Mouse (Mus musculus) lung, embryonic 14.5 days (tissue): ENCODE results near the gene Egfl8. TPM values are rescaled to one million over a fixed set of nuclear protein-coding genes. Genes with fewer than 3 reads are reported as not detected.

Experiments
- ATAC-seq: fragments of 200-750 bp; cut with Nextera tagmentation; 2 replicates; pipeline ENCODE4 v1.8.0; 2017; ENCODE audit warnings: mild to moderate bottlenecking, moderate TSS enrichment, moderate library complexity; ENCODE audit not compliant: insufficient read depth
- DNase-seq: peaks from one replicate; pipeline ENCODE4 v3.0.0-alpha.2; 2015
- H3K27ac ChIP-seq: fragments of 300-500 bp; sonication (generic); 2 replicates; pipeline ENCODE4 v1.5.1; 2014; ENCODE audit warnings: low read depth, mild to moderate bottlenecking, moderate library complexity
- H3K27me3 ChIP-seq: fragments of 300-500 bp; sonication (generic); 2 replicates; pipeline ENCODE4 v1.6.1; 2014; ENCODE audit warnings: low read length, control low read depth; ENCODE audit not compliant: insufficient read depth
- H3K36me3 ChIP-seq: fragments of 300-500 bp; sonication (generic); 2 replicates; pipeline ENCODE4 v1.6.1; 2014; ENCODE audit warnings: control low read depth; ENCODE audit not compliant: insufficient read depth
- H3K4me1 ChIP-seq: fragments of 300-500 bp; sonication (generic); 2 replicates; pipeline ENCODE4 v1.6.1; 2014; ENCODE audit warnings: antibody characterized with exemption, control low read depth; ENCODE audit not compliant: insufficient read depth
- H3K4me2 ChIP-seq: fragments of 300-500 bp; sonication (generic); 2 replicates; pipeline ENCODE4 v1.6.1; 2014; ENCODE audit warnings: mild to moderate bottlenecking
- H3K4me3 ChIP-seq: fragments of 300-500 bp; sonication (generic); 2 replicates; pipeline ENCODE4 v1.5.1; 2014; ENCODE audit warnings: low read depth, low read length
- H3K9ac ChIP-seq: fragments of 300-500 bp; sonication (generic); 2 replicates; pipeline ENCODE4 v1.6.1; 2014
- H3K9me3 ChIP-seq: fragments of 300-500 bp; sonication (generic); 2 replicates; pipeline ENCODE4 v1.6.1; 2016; ENCODE audit warnings: low read depth, low read length, control low read depth
- CTCF ChIP-seq: IDR thresholded peaks from 2 replicates; pipeline ENCODE4 v1.5.1; 2016; ENCODE audit warnings: antibody characterized with exemption, low read depth
- WGBS: fragments of 180-500 bp; shearing (Covaris S2); extraction: QIAGEN DNeasy Blood & Tissue Kit; methylation state at CpG from one replicate; pipeline ENCODE4 v1.1.7; 2014; 5-methylcytosine and 5-hydroxymethylcytosine counted together
- polyA plus RNA-seq: library from polyadenylated mRNA; unstranded; fragments of >200 nt; fragmentation: Nextera tagmentation; extraction: Ambion mirVana; gene quantifications from 2 replicates; pipeline ENCODE4 v1.2.1, GENCODE M21; 2014

The Egfl8 gene
- 1.5 and 2.1 TPM in 2 replicates for polyA plus RNA-seq

DNA sequence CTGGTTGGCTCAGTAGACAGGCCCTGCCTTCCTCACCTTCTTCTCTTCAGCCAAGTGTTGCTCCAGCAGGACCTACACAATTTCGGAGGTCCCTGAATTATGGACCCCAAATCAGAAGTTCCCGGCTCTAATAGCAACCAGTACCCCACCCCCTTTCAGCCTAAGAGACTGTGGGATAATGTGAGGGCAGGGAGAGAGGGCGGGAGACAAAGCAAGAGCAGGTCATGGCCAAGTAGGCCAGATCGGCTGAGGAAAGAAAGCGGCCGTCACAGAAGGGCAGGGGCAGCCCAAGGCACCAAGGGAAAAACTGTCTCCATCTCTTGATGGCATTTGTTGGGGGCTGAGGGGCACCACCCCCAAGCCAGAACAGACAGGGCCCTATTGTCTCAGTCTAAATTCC, at the start of gene Egfl8:
TSS of gene Egfl8 (minus strand) at position 101 of the 400 bp plus-strand sequence.
- no peaks in the 10 kb centered on the region for H3K9me3 ChIP-seq
- H3K4me3 ChIP-seq = no peak within 1 kb of the TSS
- WGBS = 73% methylated on average over 6 of the region's 6 CpGs
- H3K4me2 ChIP-seq = no peak within 1 kb of the TSS
- no peak for ATAC-seq
- no peak within 1 kb of the TSS for H3K27ac ChIP-seq
- TF ChIP-seq CTCF = no peak
- H3K27me3 ChIP-seq = no peaks in the 10 kb centered on the region
- no peaks in the 10 kb centered on the region for H3K4me1 ChIP-seq
- DNase-seq = no peak
- H3K36me3 ChIP-seq = peaks cover 53% of the 10 kb centered on the region
- no peak within 1 kb of the TSS for H3K9ac ChIP-seq

DNA sequence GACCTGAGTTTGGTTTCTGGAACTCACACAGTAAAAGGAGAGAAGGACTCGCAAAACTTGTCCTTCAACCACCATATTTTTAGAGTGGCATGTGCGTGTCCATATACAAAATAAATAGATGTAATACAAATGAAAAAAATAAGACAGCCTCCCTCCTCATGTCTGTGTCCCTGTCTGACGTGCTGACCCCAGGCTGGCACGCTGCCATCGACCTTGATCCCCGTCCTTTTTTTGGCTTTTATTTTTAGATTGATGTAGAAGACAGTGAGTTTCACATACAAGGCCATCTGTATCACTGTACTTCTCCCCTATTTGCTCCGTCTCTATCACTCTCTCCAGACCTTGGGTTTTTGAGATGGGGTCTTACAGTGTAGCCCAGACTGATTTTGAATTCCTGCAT, 48.7 kb upstream of the Egfl8 start:
- Histone ChIP-seq H3K27me3 (peaks cover 14% of the 10 kb centered on the region), H3K27ac (no peak overlapping the region), H3K4me2 (no peak overlapping the region), H3K4me3 (no peak overlapping the region), H3K9me3 (no peaks in the 10 kb centered on the region), H3K4me1 (no peaks in the 10 kb centered on the region; the same call in 1 of the 2 replicates), H3K9ac (no peak overlapping the region), H3K36me3 (no peaks in the 10 kb centered on the region)
- WGBS = 63% methylated on average over 7 of the region's 7 CpGs
- DNase-seq (no peak), ATAC-seq (no peak)
- TF ChIP-seq CTCF = no peak

DNA sequence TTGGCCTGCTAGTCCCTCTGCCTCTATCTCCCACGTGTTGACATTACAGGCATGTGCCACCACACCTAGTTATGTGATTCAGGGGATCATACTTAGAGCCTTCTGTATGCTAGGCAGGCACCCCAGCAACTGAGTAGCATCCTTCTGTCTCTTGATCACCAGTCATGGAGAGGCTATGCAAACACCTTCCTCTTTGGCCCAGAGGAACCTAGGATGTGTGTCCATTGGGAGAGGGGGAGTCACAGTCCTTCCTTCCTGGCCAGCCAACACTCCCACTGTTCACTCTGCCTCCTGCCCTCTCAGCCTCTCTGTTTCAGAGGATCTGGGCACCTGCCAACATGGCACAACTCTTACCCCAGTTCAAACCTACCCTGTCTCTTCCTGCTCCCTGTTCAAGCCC, 47.8 kb upstream of the Egfl8 start:
- Histone ChIP-seq H3K27me3 (peaks cover 19% of the 10 kb centered on the region), H3K4me1 (no peaks in the 10 kb centered on the region; the same call in 1 of the 2 replicates), H3K9me3 (no peaks in the 10 kb centered on the region), H3K4me3 (no peak overlapping the region), H3K27ac (no peak overlapping the region), H3K4me2 (no peak overlapping the region), H3K9ac (no peak overlapping the region), H3K36me3 (no peaks in the 10 kb centered on the region)
- 54% methylated on average over 1 of the region's 1 CpGs for whole genome bisulfite sequencing
- TF ChIP-seq CTCF = no peak
- ATAC-seq (no peak), DNase-seq (no peak)

DNA sequence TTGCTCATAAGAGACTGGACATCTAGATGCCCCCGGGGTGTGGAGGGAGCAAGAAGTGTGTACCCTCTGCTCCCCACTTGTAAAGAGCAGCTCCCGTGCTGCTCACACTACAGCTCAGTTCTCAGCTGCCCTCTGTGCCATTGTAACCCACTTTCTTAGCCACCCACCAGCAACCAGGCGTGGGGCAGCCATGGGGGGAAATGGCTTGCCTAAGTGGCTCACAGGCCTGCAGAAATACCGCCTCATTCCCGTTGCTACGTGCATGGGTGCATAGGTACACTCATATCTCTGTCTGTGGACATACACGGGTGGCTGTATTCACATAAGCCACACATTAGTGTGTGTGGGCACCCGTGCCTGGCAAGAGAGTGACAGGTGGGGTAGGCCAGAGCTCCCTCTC, 47.2 kb upstream of the Egfl8 start:
- Histone ChIP-seq H3K9ac (no peak overlapping the region), H3K4me3 (no peak overlapping the region), H3K4me2 (no peak overlapping the region), H3K27ac (no peak overlapping the region), H3K9me3 (no peaks in the 10 kb centered on the region), H3K27me3 (peaks cover 19% of the 10 kb centered on the region), H3K36me3 (no peaks in the 10 kb centered on the region), H3K4me1 (no peaks in the 10 kb centered on the region; the same call in 1 of the 2 replicates)
- ATAC-seq (no peak), DNase-seq (no peak)
- 78% methylated on average over 8 of the region's 8 CpGs for WGBS
- TF ChIP-seq CTCF = no peak

- Histone ChIP-seq H3K27me3 (peaks cover 19% of the 10 kb centered on the region), H3K9me3 (no peaks in the 10 kb centered on the region), H3K9ac (no peak overlapping the region), H3K4me3 (no peak overlapping the region), H3K36me3 (no peaks in the 10 kb centered on the region), H3K27ac (no peak overlapping the region), H3K4me1 (no peaks in the 10 kb centered on the region; the same call in 1 of the 2 replicates), H3K4me2 (no peak overlapping the region)
- 74% methylated on average over 1 of the region's 1 CpGs for WGBS
- no peak for ATAC-seq
- DNase-seq = no peak
- TF ChIP-seq CTCF = no peak
Measured at GRCm38 (mm10) chr17:34662468-34662867, 46.7 kb upstream of the Egfl8 start.

DNA sequence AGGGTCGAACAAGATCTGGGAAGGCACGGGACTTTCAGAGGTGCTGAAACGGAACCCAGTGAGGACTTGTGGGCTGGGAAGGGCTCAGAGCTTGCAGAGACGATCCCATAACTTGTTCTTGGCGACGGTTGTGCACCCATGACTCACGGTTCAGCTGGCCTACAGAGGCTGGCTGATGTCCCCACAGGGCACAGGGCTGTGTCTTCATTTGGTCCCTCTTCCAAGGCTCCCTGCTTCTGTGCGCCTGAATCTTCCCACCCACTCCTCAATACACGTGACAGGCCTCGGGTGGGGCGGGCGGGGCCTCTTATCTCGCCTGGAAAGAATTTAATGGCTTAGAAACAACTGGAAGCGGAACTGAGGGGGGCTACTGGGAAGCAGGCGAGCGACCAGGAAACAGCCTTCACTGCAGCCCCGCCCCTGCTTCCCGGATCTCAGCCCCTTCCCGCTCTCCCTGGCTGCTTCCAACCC, 45.4 kb upstream of the Egfl8 start:
- H3K4me2 ChIP-seq = peak overlapping the region; percentile 48
- WGBS = 2% methylated on average over 19 of the region's 19 CpGs
- H3K4me3 ChIP-seq = peak overlapping the region; percentile 12
- no peaks in the 10 kb centered on the region for H3K9me3 ChIP-seq
- 0 out of 2 replicates have a peak, but pooled peaks have one; percentile 33 for ATAC-seq
- H3K27me3 ChIP-seq = peaks cover 16% of the 10 kb centered on the region
- no peak for TF ChIP-seq CTCF
- H3K9ac ChIP-seq = no peak overlapping the region
- H3K27ac ChIP-seq = no peak overlapping the region
- DNase-seq = peak; percentile 54
- H3K36me3 ChIP-seq = no peaks in the 10 kb centered on the region
- H3K4me1 ChIP-seq = no peaks in the 10 kb centered on the region; the same call in 1 of the 2 replicates

- H3K4me3 ChIP-seq = peak overlapping the region; percentile 5; the same call in 1 of the 2 replicates
- no peak for TF ChIP-seq CTCF
- no peak overlapping the region for H3K4me2 ChIP-seq
- 24% methylated on average over 11 of the region's 11 CpGs for WGBS
- H3K9me3 ChIP-seq = no peaks in the 10 kb centered on the region
- no peak for ATAC-seq
- H3K9ac ChIP-seq = no peak overlapping the region
- H3K27ac ChIP-seq = no peak overlapping the region
- DNase-seq = no peak
- peaks cover 16% of the 10 kb centered on the region for H3K27me3 ChIP-seq
- H3K4me1 ChIP-seq = peaks cover 5% of the 10 kb centered on the region
- H3K36me3 ChIP-seq = no peaks in the 10 kb centered on the region
Measured at GRCm38 (mm10) chr17:34660259-34660820, 44.6 kb upstream of the Egfl8 start.
